Mouse (Mus musculus) hindbrain, embryonic 15.5 days (tissue): Measurements from ENCODE around the gene Dok1. TPM values are rescaled to one million over a fixed set of nuclear protein-coding genes. Genes with fewer than 3 reads are reported as not detected.

ENCODE experiments used
- ATAC-seq: fragments of 200-750 bp; cut with Nextera tagmentation; 2 replicates; pipeline ENCODE4 v1.8.0; 2017; ENCODE audit warnings: low read depth, moderate number of reproducible peaks, moderate TSS enrichment; ENCODE audit not compliant: low FRiP score
- H3K27ac ChIP-seq: fragments of 300-500 bp; sonication (generic); replicated peaks from 2 replicates; pipeline ENCODE4 v1.5.1; 2015; ENCODE audit warnings: mild to moderate bottlenecking, inconsistent platforms
- H3K27me3 ChIP-seq: fragments of 300-500 bp; sonication (generic); 2 replicates; pipeline ENCODE4 v1.6.1; 2015; ENCODE audit warnings: control low read depth, inconsistent platforms
- H3K36me3 ChIP-seq: fragments of 300-500 bp; sonication (generic); 2 replicates; pipeline ENCODE4 v1.6.1; 2015; ENCODE audit warnings: control low read depth, inconsistent platforms
- H3K4me1 ChIP-seq: fragments of 300-500 bp; sonication (generic); replicated peaks from 2 replicates; pipeline ENCODE4 v1.6.1; 2015; ENCODE audit warnings: control low read depth, inconsistent platforms
- H3K4me2 ChIP-seq: fragments of 300-500 bp; sonication (generic); 2 replicates; pipeline ENCODE4 v1.6.1; 2015; ENCODE audit warnings: moderate library complexity, mild to moderate bottlenecking, inconsistent platforms
- H3K4me3 ChIP-seq: fragments of 300-500 bp; sonication (generic); 2 replicates; pipeline ENCODE4 v1.5.1; 2015; ENCODE audit warnings: mild to moderate bottlenecking, inconsistent platforms
- H3K9ac ChIP-seq: fragments of 300-500 bp; sonication (generic); 2 replicates; pipeline ENCODE4 v1.6.1; 2015; ENCODE audit warnings: inconsistent platforms
- H3K9me3 ChIP-seq: fragments of 300-500 bp; sonication (generic); 2 replicates; pipeline ENCODE4 v1.6.1; 2016; ENCODE audit warnings: control low read depth, inconsistent platforms
- WGBS: fragments of 180-500 bp; shearing (Covaris S2); methylation state at CpG from one replicate; pipeline ENCODE4 v1.1.7; 2015; 5-methylcytosine and 5-hydroxymethylcytosine counted together
- polyA plus RNA-seq: library from polyadenylated mRNA; unstranded; fragments of >200 nt; fragmentation: Nextera tagmentation; extraction: Ambion mirVana; gene quantifications from 2 replicates; pipeline ENCODE4 v1.2.1, GENCODE M21; 2015

Gene Dok1
- polyA plus RNA-seq, result 1.7 and 2.6 TPM in 2 replicates

GRCm38 (mm10) chr6:83033249-83034185, at the start of gene Dok1, which contains the start of gene Loxl3:
Gene Dok1 (minus strand): TSS chr6:83033471.
Gene Loxl3 (plus strand): TSS chr6:83034173.
- H3K4me3 ChIP-seq, result peak within 1 kb of the TSS; percentile 41
- H3K9me3 ChIP-seq, result no peaks in the 10 kb centered on the region
- peak within 1 kb of the TSS; percentile 37 for H3K9ac ChIP-seq
- H3K36me3 ChIP-seq, result no peaks in the 10 kb centered on the region
- peak; percentile 62 for ATAC-seq
- H3K4me2 ChIP-seq, result peak within 1 kb of the TSS; percentile 79
- peak within 1 kb of the TSS; percentile 50 for H3K27ac ChIP-seq
- peaks cover 44% of the 10 kb centered on the region for H3K27me3 ChIP-seq
- peaks cover 27% of the 10 kb centered on the region for H3K4me1 ChIP-seq
- under 1% methylated on average over 51 of the region's 51 CpGs for WGBS

GRCm38 (mm10) chr6:83080210-83080609, 46.9 kb upstream of the Dok1 start:
- H3K4me1 ChIP-seq, result peaks cover 21% of the 10 kb centered on the region
- H3K4me2 ChIP-seq, result no peak overlapping the region
- peaks cover 10% of the 10 kb centered on the region for H3K36me3 ChIP-seq
- 97% methylated on average over 5 of the region's 5 CpGs for WGBS
- H3K4me3 ChIP-seq, result no peak overlapping the region
- no peak for ATAC-seq
- no peak overlapping the region for H3K9ac ChIP-seq
- H3K9me3 ChIP-seq, result no peaks in the 10 kb centered on the region
- H3K27ac ChIP-seq, result no peak overlapping the region
- H3K27me3 ChIP-seq, result peaks cover 55% of the 10 kb centered on the region

GRCm38 (mm10) chr6:83078324-83078858, 45.1 kb upstream of the Dok1 start:
- Histone ChIP-seq H3K36me3 (peaks cover 10% of the 10 kb centered on the region), H3K27ac (peak overlapping the region; percentile 95), H3K4me3 (peak overlapping the region; percentile 83), H3K9ac (peak overlapping the region; percentile 70), H3K9me3 (no peaks in the 10 kb centered on the region), H3K4me2 (peak overlapping the region; percentile 95), H3K27me3 (peaks cover 55% of the 10 kb centered on the region), H3K4me1 (peaks cover 21% of the 10 kb centered on the region)
- WGBS, result under 1% methylated on average over 46 of the region's 46 CpGs
- ATAC-seq, result peak; percentile 94

GRCm38 (mm10) chr6:83077630-83078323, 44.5 kb upstream of the Dok1 start, which contains the start of gene Pcgf1:
Gene Pcgf1 (plus strand): TSS chr6:83077869.
- peaks cover 53% of the 10 kb centered on the region for H3K27me3 ChIP-seq
- H3K36me3 ChIP-seq, result peaks cover 10% of the 10 kb centered on the region
- H3K4me2 ChIP-seq, result peak within 1 kb of the TSS; percentile 95
- peak; percentile 80 for ATAC-seq
- peak within 1 kb of the TSS; percentile 70 for H3K9ac ChIP-seq
- WGBS, result under 1% methylated on average over 54 of the region's 54 CpGs
- H3K27ac ChIP-seq, result peak within 1 kb of the TSS; percentile 95
- no peaks in the 10 kb centered on the region for H3K9me3 ChIP-seq
- H3K4me1 ChIP-seq, result peaks cover 21% of the 10 kb centered on the region
- H3K4me3 ChIP-seq, result peak within 1 kb of the TSS; percentile 83

- Histone ChIP-seq H3K4me3 (no peak overlapping the region), H3K9ac (no peak overlapping the region), H3K4me2 (no peak overlapping the region), H3K27me3 (peaks cover 64% of the 10 kb centered on the region), H3K27ac (no peak overlapping the region), H3K36me3 (0 out of 2 replicates have a peak, but pooled peaks cover 1% of the 10 kb centered on the region), H3K4me1 (peaks cover 26% of the 10 kb centered on the region), H3K9me3 (no peaks in the 10 kb centered on the region)
- no peak for ATAC-seq
- 13% methylated on average over 2 of the region's 2 CpGs for WGBS
Measured at GRCm38 (mm10) chr6:83074979-83075378, 41.7 kb upstream of the Dok1 start.

- no peak overlapping the region for H3K9ac ChIP-seq
- no peaks in the 10 kb centered on the region for H3K9me3 ChIP-seq
- no peak for ATAC-seq
- no peak overlapping the region for H3K4me2 ChIP-seq
- H3K27me3 ChIP-seq, result peaks cover 90% of the 10 kb centered on the region
- peaks cover 16% of the 10 kb centered on the region for H3K4me1 ChIP-seq
- no peak overlapping the region for H3K4me3 ChIP-seq
- 0% methylated on average over 24 of the region's 24 CpGs for WGBS
- no peaks in the 10 kb centered on the region for H3K36me3 ChIP-seq
- H3K27ac ChIP-seq, result no peak overlapping the region
Measured at GRCm38 (mm10) chr6:83071220-83071619, 37.9 kb upstream of the Dok1 start.

GRCm38 (mm10) chr6:83070311-83071219, 37.3 kb upstream of the Dok1 start:
- H3K4me3 ChIP-seq, result no peak overlapping the region; the same call in 1 of the 2 replicates
- no peak for ATAC-seq
- H3K4me2 ChIP-seq, result no peak overlapping the region
- H3K27ac ChIP-seq, result no peak overlapping the region
- H3K9ac ChIP-seq, result no peak overlapping the region
- no peaks in the 10 kb centered on the region for H3K9me3 ChIP-seq
- H3K36me3 ChIP-seq, result no peaks in the 10 kb centered on the region
- H3K4me1 ChIP-seq, result peaks cover 16% of the 10 kb centered on the region
- WGBS, result under 1% methylated on average over 56 of the region's 58 CpGs
- H3K27me3 ChIP-seq, result peaks cover 90% of the 10 kb centered on the region

- Histone ChIP-seq H3K27ac (no peak within 1 kb of the TSS), H3K9ac (no peak within 1 kb of the TSS)
Measured at GRCm38 (mm10) chr6:83070247-83070310, 36.8 kb upstream of the Dok1 start, which contains the start of gene Tlx2. Gene Tlx2 (minus strand): TSS chr6:83070293.

GRCm38 (mm10) chr6:83069488-83070246, 36.4 kb upstream of the Dok1 start:
- Histone ChIP-seq H3K27ac (no peak overlapping the region), H3K4me3 (no peak overlapping the region), H3K4me2 (no peak overlapping the region), H3K4me1 (peaks cover 16% of the 10 kb centered on the region), H3K9ac (no peak overlapping the region), H3K36me3 (no peaks in the 10 kb centered on the region), H3K9me3 (no peaks in the 10 kb centered on the region), H3K27me3 (peaks cover 90% of the 10 kb centered on the region)
- no peak for ATAC-seq
- WGBS, result under 1% methylated on average over 66 of the region's 69 CpGs

More at GRCm38 (mm10) chr6:83070247-83070310, 36.8 kb upstream of the Dok1 start, which contains the start of gene Tlx2:
- Histone ChIP-seq H3K4me3 (peak within 1 kb of the TSS; percentile 10), H3K4me2 (peak within 1 kb of the TSS; percentile 35; the same call in 1 of the 2 replicates), H3K4me1 (peaks cover 16% of the 10 kb centered on the region), H3K36me3 (no peaks in the 10 kb centered on the region), H3K9me3 (no peaks in the 10 kb centered on the region), H3K27me3 (peaks cover 90% of the 10 kb centered on the region)
- ATAC-seq, result no peak
- WGBS, result 0% methylated on average over 10 of the region's 10 CpGs

- peak overlapping the region; percentile 10 for H3K4me3 ChIP-seq
Measured at GRCm38 (mm10) chr6:83068706-83069487, 35.6 kb upstream of the Dok1 start.

More at GRCm38 (mm10) chr6:83068706-83069487, 35.6 kb upstream of the Dok1 start:
- H3K4me2 ChIP-seq, result peak overlapping the region; percentile 35
- H3K4me1 ChIP-seq, result peaks cover 16% of the 10 kb centered on the region
- H3K9ac ChIP-seq, result no peak overlapping the region
- peaks cover 90% of the 10 kb centered on the region for H3K27me3 ChIP-seq
- ATAC-seq, result no peak
- H3K27ac ChIP-seq, result no peak overlapping the region
- no peaks in the 10 kb centered on the region for H3K9me3 ChIP-seq
- WGBS, result under 1% methylated on average over 60 of the region's 81 CpGs
- H3K36me3 ChIP-seq, result no peaks in the 10 kb centered on the region
